Mouse (Mus musculus) forebrain, embryonic 16.5 days (tissue): ENCODE data around the gene Gm37240. TPM values are rescaled to one million over a fixed set of nuclear protein-coding genes. Genes with fewer than 3 reads are reported as not detected.

Source experiments
- ATAC-seq: fragments of 200-750 bp; cut with Nextera tagmentation; 2 replicates; pipeline ENCODE4 v1.8.0; 2017; ENCODE audit warnings: mild to moderate bottlenecking, moderate library complexity
- H3K27ac ChIP-seq: fragments of 300-500 bp; sonication (generic); 2 replicates; pipeline ENCODE4 v1.5.1; 2014; ENCODE audit warnings: low read length, control low read depth
- H3K27me3 ChIP-seq: fragments of 300-500 bp; sonication (generic); replicated peaks from 2 replicates; pipeline ENCODE4 v1.6.1; 2014; ENCODE audit warnings: low read length; ENCODE audit not compliant: control insufficient read depth, insufficient read depth
- H3K36me3 ChIP-seq: fragments of 300-500 bp; sonication (generic); 2 replicates; pipeline ENCODE4 v1.6.1; 2014; ENCODE audit not compliant: control insufficient read depth, insufficient read depth
- H3K4me1 ChIP-seq: fragments of 300-500 bp; sonication (generic); replicated peaks from 2 replicates; pipeline ENCODE4 v1.6.1; 2014; ENCODE audit warnings: low read length; ENCODE audit not compliant: control insufficient read depth, insufficient read depth
- H3K4me2 ChIP-seq: fragments of 300-500 bp; sonication (generic); 2 replicates; pipeline ENCODE4 v1.6.1; 2014; ENCODE audit warnings: mild to moderate bottlenecking, low read length, control low read depth
- H3K4me3 ChIP-seq: fragments of 300-500 bp; sonication (generic); replicated peaks from 2 replicates; pipeline ENCODE4 v1.5.1; 2014; ENCODE audit warnings: mild to moderate bottlenecking, low read length, control low read depth
- H3K9ac ChIP-seq: fragments of 300-500 bp; sonication (generic); replicated peaks from 2 replicates; pipeline ENCODE4 v1.6.1; 2014; ENCODE audit warnings: low read depth, low read length, control low read depth
- H3K9me3 ChIP-seq: fragments of 300-500 bp; sonication (generic); 2 replicates; pipeline ENCODE4 v1.6.1; 2016; ENCODE audit warnings: low read length; ENCODE audit not compliant: control insufficient read depth
- WGBS: fragments of 180-500 bp; shearing (Covaris S2); extraction: QIAGEN DNeasy Blood & Tissue Kit; methylation state at CpG from one replicate; pipeline ENCODE4 v1.1.7; 2014; 5-methylcytosine and 5-hydroxymethylcytosine counted together
- polyA plus RNA-seq: library from polyadenylated mRNA; unstranded; fragments of >200 nt; fragmentation: Nextera tagmentation; extraction: Ambion mirVana; gene quantifications from 2 replicates; pipeline ENCODE4 v1.2.1, GENCODE M21; 2015

Gm37240 gene
- polyA plus RNA-seq, 1 experiment from 2014 or later = 1.6 TPM

- WGBS = 87% methylated on average over 2 of the region's 2 CpGs
- no peak for ATAC-seq
Measured at GRCm38 (mm10) chr3:85635126-85635419, 252.2 kb downstream of the Gm37240 start.

DNA sequence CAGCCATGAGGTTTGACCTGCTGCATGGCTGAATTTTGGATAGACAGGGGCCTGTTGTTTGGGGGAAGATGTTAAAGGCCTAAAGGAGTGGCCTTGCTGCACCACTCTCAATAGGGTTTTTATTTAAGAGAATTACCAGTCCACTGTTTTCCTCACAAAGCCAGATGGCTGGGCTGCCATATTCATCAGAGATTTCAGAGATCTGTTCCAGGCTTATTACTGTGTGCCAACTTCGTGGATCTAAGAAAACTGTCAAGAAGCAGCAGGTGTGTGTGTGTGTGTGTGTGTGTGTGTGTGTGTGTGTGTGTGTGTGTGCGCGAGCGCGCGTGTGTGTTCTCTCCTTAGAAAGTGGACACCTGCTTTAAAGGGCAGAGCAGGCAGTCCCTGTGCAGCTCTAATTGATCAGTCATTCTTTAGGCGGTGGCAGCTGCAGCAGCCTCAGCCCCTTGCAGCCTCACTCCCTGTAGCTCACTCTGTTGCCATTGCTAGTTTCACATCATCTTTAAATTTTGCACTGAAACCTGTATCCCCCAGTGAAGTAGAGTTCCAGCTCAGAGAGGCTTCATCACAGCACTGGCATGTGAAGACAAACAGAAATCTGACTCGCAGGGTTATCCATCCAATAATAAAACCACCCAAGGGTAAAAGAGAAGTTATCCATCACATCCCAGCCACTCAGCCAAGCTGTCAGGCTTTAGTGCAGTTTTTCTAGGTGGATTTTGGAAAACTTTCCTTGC is 252.8 kb downstream of the Gm37240 start:
- no peaks in the 10 kb centered on the region for H3K36me3 ChIP-seq
- peak overlapping the region; percentile 29; the same call in 1 of the 2 replicates for H3K27ac ChIP-seq
- no peak overlapping the region for H3K4me2 ChIP-seq
- H3K9ac ChIP-seq = no peak overlapping the region
- no peaks in the 10 kb centered on the region for H3K9me3 ChIP-seq
- no peaks in the 10 kb centered on the region for H3K27me3 ChIP-seq
- H3K4me1 ChIP-seq = peaks cover 8% of the 10 kb centered on the region
- peak; percentile 73 for ATAC-seq
- H3K4me3 ChIP-seq = no peak overlapping the region
- WGBS = 51% methylated on average over 8 of the region's 8 CpGs

More at GRCm38 (mm10) chr3:85635126-85635419, 252.2 kb downstream of the Gm37240 start:
- no peak overlapping the region for H3K9ac ChIP-seq
- H3K4me1 ChIP-seq = peaks cover 8% of the 10 kb centered on the region
- H3K27me3 ChIP-seq = no peaks in the 10 kb centered on the region
- no peak overlapping the region for H3K4me2 ChIP-seq
- H3K9me3 ChIP-seq = no peaks in the 10 kb centered on the region
- no peaks in the 10 kb centered on the region for H3K36me3 ChIP-seq
- H3K4me3 ChIP-seq = no peak overlapping the region
- H3K27ac ChIP-seq = no peak overlapping the region

DNA sequence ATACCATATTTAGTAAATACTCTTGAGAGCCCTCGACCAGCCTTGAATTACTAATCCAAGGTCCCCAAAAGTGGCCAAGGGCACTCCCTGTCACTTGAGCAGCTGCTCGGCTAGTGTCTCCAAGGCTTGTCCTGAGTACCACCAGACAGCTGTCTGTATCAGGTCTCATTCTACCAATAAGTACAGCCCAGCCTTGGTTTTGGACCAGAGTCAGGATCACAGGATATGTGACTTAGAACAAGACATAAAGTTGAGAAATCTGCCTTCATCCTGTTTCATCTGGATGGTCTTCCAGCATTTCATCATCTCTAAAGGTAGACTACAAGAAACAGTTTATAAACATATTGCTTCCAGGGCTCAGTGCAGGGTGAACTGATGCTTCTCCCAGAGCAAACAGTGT is 253.6 kb downstream of the Gm37240 start:
- Histone ChIP-seq H3K36me3 (no peaks in the 10 kb centered on the region), H3K4me1 (peaks cover 8% of the 10 kb centered on the region), H3K27ac (no peak overlapping the region; the same call in 1 of the 2 replicates), H3K4me2 (no peak overlapping the region), H3K27me3 (no peaks in the 10 kb centered on the region), H3K9me3 (no peaks in the 10 kb centered on the region), H3K9ac (no peak overlapping the region), H3K4me3 (no peak overlapping the region)
- ATAC-seq = no peak
- 86% methylated on average over 2 of the region's 2 CpGs for WGBS

DNA sequence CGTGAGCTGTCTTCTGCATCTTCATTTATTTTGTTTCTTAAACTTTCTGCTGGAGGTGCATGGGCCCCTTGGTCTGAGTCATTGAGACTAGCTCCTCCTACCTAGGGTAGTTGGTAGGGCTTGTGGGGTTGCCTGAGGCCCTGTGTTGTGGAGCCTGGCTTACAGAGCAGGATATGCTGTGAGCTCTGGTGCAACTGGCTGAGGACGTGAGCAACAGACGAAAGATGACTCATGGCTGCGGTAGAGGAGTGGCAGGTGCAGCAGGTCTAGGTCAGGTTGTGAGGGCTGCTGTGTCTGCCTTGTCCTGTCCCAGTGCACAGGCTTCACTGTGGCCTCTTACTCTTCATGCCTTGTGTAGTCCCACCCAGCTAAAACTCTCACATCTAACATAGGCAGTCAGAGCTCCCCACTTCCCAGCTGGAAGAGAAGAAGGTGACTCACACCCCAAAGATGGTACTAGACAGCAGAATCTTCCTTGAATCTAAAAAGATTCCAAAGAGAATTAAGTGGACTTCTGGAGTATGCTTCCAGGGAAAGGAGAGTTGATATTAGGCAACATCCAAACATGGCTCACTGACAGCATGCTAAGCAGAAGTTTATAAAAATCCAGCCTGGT is 257.3 kb downstream of the Gm37240 start:
- ATAC-seq = no peak
- 98% methylated on average over 4 of the region's 4 CpGs for WGBS
- no peak overlapping the region for H3K4me2 ChIP-seq
- no peaks in the 10 kb centered on the region for H3K27me3 ChIP-seq
- no peaks in the 10 kb centered on the region for H3K9me3 ChIP-seq
- H3K4me3 ChIP-seq = no peak overlapping the region
- H3K36me3 ChIP-seq = no peaks in the 10 kb centered on the region
- peaks cover 8% of the 10 kb centered on the region for H3K4me1 ChIP-seq
- H3K27ac ChIP-seq = no peak overlapping the region
- no peak overlapping the region for H3K9ac ChIP-seq

DNA sequence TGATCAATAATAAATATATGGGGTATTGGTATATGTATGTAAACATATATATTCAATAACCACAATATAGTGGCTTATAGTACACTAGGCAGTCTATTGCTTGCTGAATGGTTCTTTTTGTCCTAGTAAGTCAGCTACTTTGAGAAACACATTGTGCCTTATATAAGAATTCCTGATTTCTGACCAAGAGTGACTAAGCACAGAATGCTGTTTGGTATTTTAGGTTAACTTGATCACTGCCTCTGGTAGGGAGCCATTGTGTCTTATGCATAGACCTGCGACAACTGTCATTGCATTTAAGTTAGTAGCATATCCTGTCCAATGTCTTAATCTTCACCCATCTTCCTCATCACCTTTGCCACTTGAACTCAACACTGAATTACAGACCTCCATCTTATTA is 267.6 kb downstream of the Gm37240 start:
- ATAC-seq = no peak
- no peaks in the 10 kb centered on the region for H3K4me1 ChIP-seq
- H3K4me2 ChIP-seq = no peak overlapping the region
- no peaks in the 10 kb centered on the region for H3K36me3 ChIP-seq
- H3K27ac ChIP-seq = no peak overlapping the region
- WGBS = 92% methylated on average over 1 of the region's 1 CpGs
- H3K9me3 ChIP-seq = no peaks in the 10 kb centered on the region
- H3K9ac ChIP-seq = no peak overlapping the region
- no peak overlapping the region for H3K4me3 ChIP-seq
- no peaks in the 10 kb centered on the region for H3K27me3 ChIP-seq

GRCm38 (mm10) chr3:85619345-85619744 is 268.0 kb downstream of the Gm37240 start:
- H3K36me3 ChIP-seq = no peaks in the 10 kb centered on the region
- no peak overlapping the region for H3K27ac ChIP-seq
- no peak for ATAC-seq
- no peaks in the 10 kb centered on the region for H3K27me3 ChIP-seq
- no peaks in the 10 kb centered on the region for H3K4me1 ChIP-seq
- H3K4me2 ChIP-seq = no peak overlapping the region
- WGBS = 83% methylated on average over 5 of the region's 5 CpGs
- H3K9ac ChIP-seq = no peak overlapping the region
- H3K4me3 ChIP-seq = no peak overlapping the region
- no peaks in the 10 kb centered on the region for H3K9me3 ChIP-seq

DNA sequence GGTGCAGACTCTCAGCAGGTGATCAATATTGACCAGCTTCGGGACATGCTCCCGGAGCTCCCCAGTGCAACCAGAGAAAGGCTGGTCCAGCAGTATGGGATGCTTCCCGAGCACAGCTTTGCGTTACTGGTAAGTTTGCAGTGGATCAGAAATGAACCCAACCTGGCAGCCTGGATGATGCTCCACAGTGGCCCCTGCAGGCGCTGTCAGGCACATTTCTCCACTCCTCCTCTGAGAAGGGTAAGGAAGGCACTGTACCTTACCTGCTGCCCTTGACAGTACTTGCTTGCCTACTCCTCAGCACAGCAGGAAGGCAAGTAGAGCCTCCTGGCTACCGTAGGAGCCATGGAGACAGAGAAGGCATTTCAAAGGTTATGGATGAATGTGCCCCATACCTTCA is 268.4 kb downstream of the Gm37240 start:
- Histone ChIP-seq H3K27me3 (no peaks in the 10 kb centered on the region), H3K9me3 (no peaks in the 10 kb centered on the region), H3K9ac (no peak overlapping the region), H3K36me3 (no peaks in the 10 kb centered on the region), H3K27ac (no peak overlapping the region), H3K4me2 (no peak overlapping the region), H3K4me3 (no peak overlapping the region), H3K4me1 (no peaks in the 10 kb centered on the region)
- no peak for ATAC-seq
- WGBS = 72% methylated on average over 6 of the region's 6 CpGs

DNA sequence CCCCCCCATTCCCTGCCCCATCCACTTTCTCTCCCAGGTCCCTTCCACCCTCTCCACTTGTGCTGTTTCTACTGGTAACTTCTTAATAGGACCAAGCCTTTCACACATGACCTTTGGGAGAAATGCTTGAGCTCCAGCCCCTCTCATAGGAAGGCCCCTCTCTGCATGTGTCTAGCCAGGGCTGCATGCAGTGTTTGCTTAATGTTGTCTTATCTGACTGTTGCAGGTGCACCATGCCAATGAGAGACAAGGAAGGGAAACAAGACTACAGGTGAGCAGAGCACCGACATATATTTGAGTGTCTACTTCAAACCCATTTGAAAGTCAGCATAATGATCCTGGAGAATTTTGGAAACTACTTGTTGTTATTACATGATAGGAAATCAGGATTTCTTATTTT is 270.9 kb downstream of the Gm37240 start:
- Histone ChIP-seq H3K27ac (no peak overlapping the region), H3K36me3 (no peaks in the 10 kb centered on the region), H3K9me3 (no peaks in the 10 kb centered on the region), H3K9ac (no peak overlapping the region), H3K4me1 (no peaks in the 10 kb centered on the region), H3K27me3 (no peaks in the 10 kb centered on the region), H3K4me2 (no peak overlapping the region), H3K4me3 (no peak overlapping the region)
- WGBS = 98% methylated on average over 1 of the region's 1 CpGs
- no peak for ATAC-seq

GRCm38 (mm10) chr3:85607753-85608152 is 279.6 kb downstream of the Gm37240 start:
- ATAC-seq = no peak
- H3K27me3 ChIP-seq = no peaks in the 10 kb centered on the region
- no peak overlapping the region for H3K4me3 ChIP-seq
- H3K27ac ChIP-seq = no peak overlapping the region
- H3K9ac ChIP-seq = no peak overlapping the region
- no peaks in the 10 kb centered on the region for H3K36me3 ChIP-seq
- no peak overlapping the region for H3K4me2 ChIP-seq
- H3K9me3 ChIP-seq = no peaks in the 10 kb centered on the region
- WGBS = 90% methylated on average over 2 of the region's 2 CpGs
- H3K4me1 ChIP-seq = peaks cover 3% of the 10 kb centered on the region
